8 mouse cellular contexts compared by ENCODE assay signal in genomic region chr6:146576903-146577302, GRCm38 (mm10). TPM values are rescaled to one million over a fixed set of nuclear protein-coding genes. Genes with fewer than 3 reads are reported as not detected.
DNase-seq lines count a peak whose midpoint lies in the region; ATAC-seq and TF ChIP-seq lines count a peak whose summit lies in the region.

Gene Fgfr1op2 (plus strand): TSS chr6:146577203.

- TF ChIP-seq CTCF in cortical plate, adult 2 months (IDR thresholded peaks at IDR 0.05; ENCODE audit: extremely low read depth, insufficient read depth, low read length): no peak
- no peak for TF ChIP-seq CTCF in midbrain, postnatal 0 days (IDR thresholded peaks at IDR 0.05)

- H3K9ac ChIP-seq in lung, embryonic 15.5 days: peak within 1 kb of the TSS; percentile 89
- H3K9ac ChIP-seq in heart, embryonic 11.5 days (ENCODE audit: low read depth, low read length): peak within 1 kb of the TSS; percentile 94
- H3K9ac ChIP-seq in midbrain, postnatal 0 days (replicated peaks; ENCODE audit: low read length, poor library complexity, severe bottlenecking): peak within 1 kb of the TSS; percentile 89

- no peaks in the 10 kb centered on the region for H3K36me3 ChIP-seq in lung, embryonic 15.5 days
- no peaks in the 10 kb centered on the region for H3K36me3 ChIP-seq in heart, embryonic 11.5 days (ENCODE audit: control insufficient read depth, insufficient read depth, low read length)
- H3K36me3 ChIP-seq in midbrain, postnatal 0 days (ENCODE audit: insufficient read depth, low read length): no peaks in the 10 kb centered on the region

- no peaks in the 10 kb centered on the region for H3K27me3 ChIP-seq in lung, embryonic 15.5 days
- no peaks in the 10 kb centered on the region for H3K27me3 ChIP-seq in heart, embryonic 11.5 days (ENCODE audit: control insufficient read depth, insufficient read depth, low read length)
- H3K27me3 ChIP-seq in midbrain, postnatal 0 days (ENCODE audit: insufficient read depth, low read length): no peaks in the 10 kb centered on the region

- TF ChIP-seq POLR2A in cortical plate, adult 2 months (IDR thresholded peaks at IDR 0.05; ENCODE audit: extremely low read depth, insufficient read depth, low read length): no peak

- peak within 1 kb of the TSS; percentile 66 for H3K4me2 ChIP-seq in lung, embryonic 15.5 days
- H3K4me2 ChIP-seq in heart, embryonic 11.5 days: peak within 1 kb of the TSS; percentile 83
- H3K4me2 ChIP-seq in midbrain, postnatal 0 days (ENCODE audit: low read depth, low read length, poor library complexity, severe bottlenecking): peak within 1 kb of the TSS; percentile 72

- peak within 1 kb of the TSS; percentile 81 for H3K4me3 ChIP-seq in lung, embryonic 15.5 days
- peak within 1 kb of the TSS; percentile 83 for H3K4me3 ChIP-seq in cortical plate, adult 2 months (ENCODE audit: insufficient read depth, low read length)
- peak within 1 kb of the TSS; percentile 86 for H3K4me3 ChIP-seq in heart, embryonic 11.5 days (ENCODE audit: low read depth, low read length)
- H3K4me3 ChIP-seq in midbrain, postnatal 0 days (ENCODE audit: low read depth, low read length): peak within 1 kb of the TSS; percentile 90

- peak within 1 kb of the TSS; percentile 98 for H3K27ac ChIP-seq in lung, embryonic 15.5 days
- peak within 1 kb of the TSS; percentile 94 for H3K27ac ChIP-seq in cortical plate, adult 2 months (ENCODE audit: insufficient read depth, low read length)
- H3K27ac ChIP-seq in heart, embryonic 11.5 days (ENCODE audit: low read depth, low read length): peak within 1 kb of the TSS; percentile 98
- H3K27ac ChIP-seq in midbrain, postnatal 0 days (ENCODE audit: low read depth, low read length): peak within 1 kb of the TSS; percentile 97

- H3K9me3 ChIP-seq in lung, embryonic 15.5 days: no peaks in the 10 kb centered on the region
- no peaks in the 10 kb centered on the region for H3K9me3 ChIP-seq in heart, embryonic 11.5 days (replicated peaks; ENCODE audit: control insufficient read depth, low read length)
- no peaks in the 10 kb centered on the region for H3K9me3 ChIP-seq in midbrain, postnatal 0 days (ENCODE audit: low read length)

- no peak for ATAC-seq in lung, embryonic 15.5 days (ENCODE audit: borderline replicate concordance, extremely low read depth, low FRiP score, low TSS enrichment)
- ATAC-seq in heart, embryonic 11.5 days (replicated peaks; ENCODE audit: insufficient number of reproducible peaks, low FRiP score, low TSS enrichment): no peak; the same call in 1 of the 2 replicates
- ATAC-seq in midbrain, postnatal 0 days (ENCODE audit: low FRiP score): no peak

- DNase-seq in lung, adult 18-20 months: no peak
- no peak for DNase-seq in left cerebral cortex, adult 8-10 months (ENCODE audit: low spot score in 2 of 2)
- no peak for DNase-seq in midbrain, postnatal 0 days (ENCODE audit: low spot score)
- DNase-seq in adipocyte (ENCODE audit: low spot score): no peak
- no peak for DNase-seq in B cell, adult 2 months

- WGBS in lung, embryonic 15.5 days: under 1% methylated on average over 13 of the region's 13 CpGs
- 1% methylated on average over 13 of the region's 13 CpGs for WGBS in heart, embryonic 11.5 days (ENCODE audit: insufficient replicate concordance)
- under 1% methylated on average over 13 of the region's 13 CpGs for WGBS in midbrain, postnatal 0 days

- H3K4me1 ChIP-seq in lung, embryonic 15.5 days: peaks cover 17% of the 10 kb centered on the region
- peaks cover 3% of the 10 kb centered on the region; the same call in 1 of the 2 replicates for H3K4me1 ChIP-seq in cortical plate, adult 2 months (ENCODE audit: control insufficient read depth, insufficient read depth, low read length)
- peaks cover 20% of the 10 kb centered on the region for H3K4me1 ChIP-seq in heart, embryonic 11.5 days (ENCODE audit: control insufficient read depth, insufficient read depth, low read length)
- H3K4me1 ChIP-seq in midbrain, postnatal 0 days (ENCODE audit: insufficient read depth, low read length): peaks cover 5% of the 10 kb centered on the region; the same call in 1 of the 2 replicates

RNA-seq across cellular contexts. Expression of gene Fgfr1op2, which starts in this region (rescaled TPM):
- polyA plus RNA-seq in lung, embryonic 15.5 days (2015; fragmentation: Nextera tagmentation; extraction: Ambion mirVana): 98.1 and 101 TPM in 2 replicates
- 90.7 and 94.1 TPM in 2 replicates for polyA plus RNA-seq in cortical plate, adult 2 months (2012; rRNA removed)
- 92.8 and 93.4 TPM in 2 replicates for polyA plus RNA-seq in heart, embryonic 11.5 days (2014; fragmentation: Nextera tagmentation; extraction: Ambion mirVana)
- total RNA-seq in left cerebral cortex, adult 8-10 months (2022): 10 to 100 TPM; 92.6 to 96.2 (median 94.2) TPM
- 20.9 and 24.6 TPM in 2 replicates for total RNA-seq in midbrain, postnatal 0 days (2014; rRNA removed)
- polyA plus RNA-seq in midbrain, postnatal 0 days (2015; fragmentation: Nextera tagmentation; extraction: Ambion mirVana): 33.4 and 37.7 TPM in 2 replicates
